Mouse (Mus musculus): Measurements from ENCODE around the gene Nhp2. TPM values are rescaled to one million over a fixed set of nuclear protein-coding genes. Genes with fewer than 3 reads are reported as not detected.
A peak's percentile ranks its signal among the peaks of the same experiment; 100 is the strongest.

The Nhp2 gene
- total and polyA plus RNA-seq, 3 experiments: 649 to 6,489 (median 739) TPM

DNA sequence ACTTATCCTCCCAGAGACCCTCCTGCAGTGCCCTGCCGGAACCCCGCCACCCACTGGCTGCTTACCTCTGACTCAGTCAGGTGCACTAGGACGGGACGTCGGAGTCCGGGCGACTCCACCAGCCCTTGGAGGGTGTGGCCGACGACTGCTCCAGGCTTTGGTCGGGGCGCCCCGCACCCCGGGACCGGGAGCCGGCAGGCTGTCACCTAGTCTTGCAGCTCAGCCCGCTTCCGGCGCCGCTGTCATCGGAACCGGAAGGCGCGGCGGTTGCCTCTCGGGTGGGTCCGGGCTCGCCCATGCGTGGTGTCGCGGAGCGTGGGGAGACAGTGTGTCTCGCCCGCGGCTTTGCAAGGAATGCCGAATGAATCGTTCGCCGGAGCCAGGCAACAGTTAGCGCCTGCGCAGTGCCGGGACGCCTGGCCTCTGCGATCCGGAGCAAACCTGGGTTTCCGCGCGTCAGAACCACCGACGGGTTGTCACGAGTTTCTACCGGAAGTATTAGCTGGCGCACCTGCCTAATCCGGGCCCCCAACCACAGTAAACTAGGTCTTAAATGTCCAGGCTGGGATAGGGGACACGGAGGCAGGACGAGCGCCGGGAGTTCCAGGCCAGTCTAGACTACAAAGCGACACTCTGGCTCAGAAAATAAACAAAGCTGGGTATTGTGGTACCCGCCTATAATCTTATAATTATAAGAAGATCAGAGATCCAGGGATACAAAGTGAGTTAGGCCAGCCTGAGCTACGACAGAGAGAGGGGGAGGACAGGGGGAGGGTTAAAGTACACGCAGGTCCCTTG is 16.2 kb downstream of the Nhp2 start, which contains the start of gene Rmnd5b (continued):
- TF ChIP-seq ELF1 (IDR thresholded peaks at IDR 0.05; ENCODE audit: low read depth, low read length) (peak; percentile 79), ZKSCAN1 (IDR thresholded peaks at IDR 0.05; ENCODE audit: low read depth, low read length) (no peak), EP300 (IDR thresholded peaks at IDR 0.05; ENCODE audit: low read depth in 1 of 2, low read length in 2 of 2) (peak in 1 of 2 experiments; percentile 50; a peak in 2 of 4 replicates), MEF2A (IDR thresholded peaks at IDR 0.05; ENCODE audit: extremely low read depth, insufficient replicate concordance, low read depth, low read length, poor library complexity, severe bottlenecking) (no peak), HCFC1 (IDR thresholded peaks at IDR 0.05; ENCODE audit: low read depth, low read length) (peak; percentile 82), NRF1 (IDR thresholded peaks at IDR 0.05; ENCODE audit: insufficient read depth, low read depth, low read length, poor library complexity, severe bottlenecking) (peak; percentile 79), MAFK (IDR thresholded peaks at IDR 0.05; ENCODE audit: borderline replicate concordance, low read depth, low read length) (no peak), POLR2AphosphoS2 (IDR thresholded peaks at IDR 0.05; ENCODE audit: low read length) (peak; percentile 86)

- H3K4me3 ChIP-seq (ENCODE audit: control insufficient read depth in 1 of 2, insufficient read depth in 1 of 2, low read depth in 2 of 2, low read length in 2 of 2): peak overlapping the region; percentile 69 to 84
- no peaks in the 10 kb centered on the region for H3K9me3 ChIP-seq (replicated peaks; ENCODE audit: insufficient read depth, low read length)
- peak overlapping the region; percentile 92 for H3K27ac ChIP-seq (ENCODE audit: control insufficient read depth, low read depth, low read length)
- TF ChIP-seq MXI1 (IDR thresholded peaks at IDR 0.05; ENCODE audit: low read depth, low read length) (no peak), SMC3 (IDR thresholded peaks at IDR 0.05; ENCODE audit: low read depth, low read length) (no peak; the same call in 1 of the 2 replicates), MAZ (IDR thresholded peaks at IDR 0.05; ENCODE audit: low read depth, low read length) (no peak), E2F4 (IDR thresholded peaks at IDR 0.05; ENCODE audit: borderline replicate concordance, low read depth, low read length) (no peak), TBP (IDR thresholded peaks at IDR 0.05; ENCODE audit: low read depth, low read length) (peak; percentile 61; the same call in 1 of the 2 replicates), RAD21 (IDR thresholded peaks at IDR 0.05; ENCODE audit: low read depth, low read length) (peak; percentile 13), CHD1 (IDR thresholded peaks at IDR 0.05; ENCODE audit: low read depth, low read length) (peak; percentile 87), POLR2AphosphoS2 (IDR thresholded peaks at IDR 0.05; ENCODE audit: low read length) (no peak), CTCF (IDR thresholded peaks at IDR 0.05 in 2 of 3, conservative IDR thresholded peaks at IDR 0.05 in 1 of 3; ENCODE audit: control insufficient read depth in 1 of 3, insufficient read depth in 1 of 3, low read depth in 2 of 3, low read length in 3 of 3, poor library complexity in 1 of 3, severe bottlenecking in 1 of 3) (peak; percentile 58 to 85 (median 67)), POLR2A (IDR thresholded peaks at IDR 0.05; ENCODE audit: control insufficient read depth in 1 of 2, insufficient read depth in 1 of 2, low read depth in 1 of 2, low read length in 2 of 2, poor library complexity in 1 of 2) (no peak)
- H3K36me3 ChIP-seq (ENCODE audit: control insufficient read depth in 1 of 2, insufficient read depth in 2 of 2, low read length in 2 of 2): peaks cover 0 to 34% of the 10 kb centered on the region in 2 experiments; a peak in 2 of 4 replicates
- H3K4me1 ChIP-seq (ENCODE audit: control insufficient read depth in 1 of 2, insufficient read depth in 2 of 2, low read length in 2 of 2): peaks cover 7 to 40% of the 10 kb centered on the region in 2 experiments
- H3K9ac ChIP-seq (ENCODE audit: control insufficient read depth, low read depth, low read length, poor library complexity, severe bottlenecking): peak overlapping the region; percentile 83
- DNase-seq (ENCODE audit: low read depth, low spot score): peak; percentile 95
- H3K79me2 ChIP-seq (ENCODE audit: control insufficient read depth, insufficient read depth, low read length, poor library complexity): peaks cover 27% of the 10 kb centered on the region
- H3K27me3 ChIP-seq (ENCODE audit: control insufficient read depth in 1 of 2, insufficient read depth in 2 of 2, low read length in 2 of 2): no peaks in the 10 kb centered on the region
Observed at GRCm38 (mm10) chr11:51636323-51636684, 16.8 kb downstream of the Nhp2 start.

All from MEL (cell line).